Mouse (Mus musculus) spleen, postnatal 10 days (tissue): ENCODE measurements at regions not wholly inside any gene's neighbourhood (a gene's known extent, or its start where the extent isn't known, plus 50 kb on each side); places are given as distances from the start of the nearest gene placed in this dataset.

Experiments
- DNase-seq, 2 experiments: peaks; one replicate each; pipeline ENCODE4 v3.0.0; 2021 to 2022; ENCODE audit warnings: low spot score in 2 of 2

GRCm38 (mm10) chrX:6261469-6261868 lies 59.1 kb downstream of the Bmp15 start:
- peak; percentile 16 to 45 for DNase-seq

- no peak for DNase-seq
Measured at GRCm38 (mm10) chrX:6258523-6258922, 62.0 kb downstream of the Bmp15 start.

- no peak for DNase-seq
Measured at GRCm38 (mm10) chrX:6254058-6254457, 66.5 kb downstream of the Bmp15 start.

- DNase-seq: no peak
Measured at GRCm38 (mm10) chrX:6252873-6253272, 67.6 kb downstream of the Bmp15 start.
